Mouse (Mus musculus): ENCODE data around the gene Rufy2.

DNA sequence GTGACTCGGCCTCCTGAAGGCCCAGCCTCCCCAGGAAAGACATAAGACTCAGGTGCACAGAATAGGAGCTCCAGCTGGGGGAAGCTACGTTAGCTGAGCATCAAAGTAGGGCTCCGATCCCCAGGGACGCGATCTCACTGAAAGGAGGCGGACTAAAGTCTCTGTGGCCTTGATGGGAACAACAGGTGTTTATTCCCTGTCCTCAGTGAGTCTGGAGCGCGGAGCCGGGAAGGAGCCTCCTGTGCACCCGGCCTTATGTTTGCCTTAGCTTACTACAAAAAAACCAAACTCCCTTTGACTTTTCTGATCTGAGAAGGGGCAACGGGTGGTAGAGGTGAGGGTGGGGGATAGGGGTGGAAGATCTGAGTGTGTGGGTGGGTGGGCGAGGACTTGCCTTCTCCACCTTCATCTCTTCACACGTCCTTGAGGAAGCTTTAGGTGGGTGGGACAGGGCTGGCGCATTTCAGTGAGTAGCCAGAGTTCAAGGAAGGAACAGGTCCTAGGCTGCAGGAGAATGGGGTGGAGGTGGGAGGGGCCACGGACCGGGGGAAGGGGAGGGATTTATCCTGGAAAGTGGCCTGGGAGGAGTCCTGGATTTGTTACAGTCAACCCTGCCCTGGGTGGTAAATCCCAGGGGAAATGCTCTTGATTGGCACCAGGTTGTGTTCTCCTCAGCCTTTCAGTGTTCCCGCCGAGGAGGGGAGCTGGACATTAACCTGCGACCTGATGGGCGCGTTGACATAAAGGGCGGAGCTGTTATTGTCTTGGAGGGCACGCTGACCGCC is 77.1 kb downstream of the Rufy2 start:
- TF ChIP-seq GABPA (IDR thresholded peaks at IDR 0.05; ENCODE audit: insufficient replicate concordance, low read depth, low read length) = no peak
- no peak for TF ChIP-seq CTCF (conservative IDR thresholded peaks at IDR 0.05 in 1 of 2, IDR thresholded peaks at IDR 0.05 in 1 of 2; ENCODE audit: low read depth in 2 of 2, low read length in 2 of 2)
- TF ChIP-seq ETS1 (conservative IDR thresholded peaks at IDR 0.05; ENCODE audit: low read depth, low read length) = no peak
- no peak for TF ChIP-seq KAT2A (IDR thresholded peaks at IDR 0.05; ENCODE audit: insufficient replicate concordance, low read length)
- TF ChIP-seq MAZ (IDR thresholded peaks at IDR 0.05; ENCODE audit: low read depth, low read length) = no peak
- no peak for TF ChIP-seq ZKSCAN1 (IDR thresholded peaks at IDR 0.05; ENCODE audit: borderline replicate concordance, low read depth, low read length)
- no peak for TF ChIP-seq BHLHE40 (IDR thresholded peaks at IDR 0.05; ENCODE audit: low read depth, low read length)
- TF ChIP-seq RCOR1 (conservative IDR thresholded peaks at IDR 0.05; ENCODE audit: low read depth, low read length) = no peak
